In the genomic region with DNA sequence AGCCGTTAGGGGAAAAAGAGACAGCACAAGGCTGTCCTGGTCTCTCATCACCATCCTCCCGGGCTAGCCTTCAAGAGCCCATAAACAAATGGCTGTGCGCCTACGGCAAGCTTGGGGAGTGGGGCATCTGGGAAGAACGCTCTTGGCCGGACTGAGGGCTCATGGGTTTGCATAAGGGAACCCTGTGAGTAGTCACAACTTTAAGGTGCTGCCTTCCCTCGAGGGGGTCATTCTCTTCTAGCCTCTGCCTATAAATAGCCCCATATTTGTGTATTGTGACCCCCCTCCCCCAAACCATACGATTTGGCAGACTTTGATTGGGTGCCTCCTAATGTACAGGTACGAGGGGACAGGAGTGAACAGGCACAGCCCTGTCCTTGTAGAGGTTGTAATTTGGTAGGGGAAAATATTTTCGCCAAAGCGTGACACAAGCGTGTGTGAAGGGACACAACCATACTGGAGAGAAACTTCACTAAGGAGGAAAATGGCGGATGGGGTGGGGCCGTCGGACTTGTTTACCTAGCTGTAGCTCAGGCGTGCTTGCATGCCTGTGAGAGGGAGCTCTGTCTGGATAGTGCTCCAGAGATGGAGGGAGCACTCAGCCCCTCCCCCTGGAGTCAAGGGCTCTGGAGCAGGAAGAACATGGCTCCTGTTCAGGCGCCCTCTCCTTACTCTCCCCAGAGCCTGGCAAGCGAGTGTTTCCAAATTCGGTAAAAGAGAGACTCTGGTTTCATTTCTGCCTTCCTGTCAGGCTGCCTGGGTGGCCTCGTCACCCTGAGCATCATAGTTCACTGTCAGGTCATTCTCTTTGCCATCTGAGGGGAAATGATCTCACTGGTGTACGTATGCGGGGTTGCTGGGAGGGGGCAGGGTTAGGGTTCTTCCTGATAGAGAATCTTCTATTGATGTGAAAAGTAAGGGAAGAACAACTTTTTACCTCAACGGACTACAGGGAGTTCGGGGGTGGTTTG, we compare ENCODE assay signal across 20 mouse cellular contexts. TPM values are rescaled to one million over a fixed set of nuclear protein-coding genes. Genes with fewer than 3 reads are reported as not detected.
DNase-seq lines count a peak whose midpoint lies in the region; ATAC-seq and TF ChIP-seq lines count a peak whose summit lies in the region.
"Had no signal": no experiment of that assay in that cellular context is flagged by ENCODE, and none has a peak within 500 bp of the region (broad histone marks: within the 10 kb centered on the region; RNA-seq: fewer than 3 reads in every experiment).

No protein-coding gene starts in this region.

- H3K36me3 ChIP-seq in intestine, embryonic 14.5 days (ENCODE audit: control insufficient read depth, insufficient read depth, low read length), result no peaks in the 10 kb centered on the region
- no peaks in the 10 kb centered on the region for H3K36me3 ChIP-seq in intestine, embryonic 16.5 days (ENCODE audit: control insufficient read depth, insufficient read depth, low read length)
- no peaks in the 10 kb centered on the region for H3K36me3 ChIP-seq in ES-Bruce4 (ENCODE audit: control insufficient read depth, insufficient read depth, low read length, poor library complexity, severe bottlenecking)
- no peaks in the 10 kb centered on the region for H3K36me3 ChIP-seq in hindbrain, postnatal 0 days (ENCODE audit: insufficient read depth, low read length)
- H3K36me3 ChIP-seq: limb, embryonic 13.5 days; lung, embryonic 15.5 days; midbrain, embryonic 12.5 days had no signal

- H3K4me1 ChIP-seq in intestine, embryonic 14.5 days (replicated peaks; ENCODE audit: control insufficient read depth, insufficient read depth, low read length), result no peaks in the 10 kb centered on the region
- H3K4me1 ChIP-seq in intestine, embryonic 16.5 days (ENCODE audit: control insufficient read depth, insufficient read depth, low read length), result no peaks in the 10 kb centered on the region
- H3K4me1 ChIP-seq in ES-Bruce4 (ENCODE audit: control insufficient read depth, insufficient read depth, low read length), result peaks cover 8% of the 10 kb centered on the region
- no peaks in the 10 kb centered on the region for H3K4me1 ChIP-seq in hindbrain, postnatal 0 days (ENCODE audit: insufficient read depth, low read length)
- H3K4me1 ChIP-seq: limb, embryonic 13.5 days; lung, embryonic 15.5 days; midbrain, embryonic 12.5 days had no signal

- no peak for ATAC-seq in intestine, embryonic 14.5 days (replicated peaks; ENCODE audit: low FRiP score, low TSS enrichment, low read depth)
- no peak for ATAC-seq in intestine, embryonic 16.5 days
- no peak for ATAC-seq in erythroid progenitor cell, adult 5-6 weeks (replicated peaks; ENCODE audit: low FRiP score, poor library complexity, severe bottlenecking)
- ATAC-seq in hindbrain, postnatal 0 days, result no peak
- ATAC-seq: forebrain, embryonic 13.5 days had no signal

- no peak overlapping the region for H3K4me2 ChIP-seq in intestine, embryonic 14.5 days (ENCODE audit: low read length)
- no peak overlapping the region for H3K4me2 ChIP-seq in intestine, embryonic 16.5 days (ENCODE audit: low read depth, low read length)
- no peak overlapping the region for H3K4me2 ChIP-seq in hindbrain, postnatal 0 days (ENCODE audit: low read depth, low read length)
- H3K4me2 ChIP-seq: forebrain, embryonic 13.5 days; limb, embryonic 13.5 days; lung, embryonic 15.5 days; midbrain, embryonic 12.5 days had no signal

- H3K27ac ChIP-seq in intestine, embryonic 14.5 days (ENCODE audit: low read depth), result peak overlapping the region; percentile 38; the same call in 1 of the 2 replicates
- H3K27ac ChIP-seq in intestine, embryonic 16.5 days (ENCODE audit: low read length), result no peak overlapping the region
- peak overlapping the region; percentile 93 for H3K27ac ChIP-seq in ES-Bruce4 (ENCODE audit: insufficient read depth, low read length)
- no peak overlapping the region for H3K27ac ChIP-seq in hindbrain, postnatal 0 days
- H3K27ac ChIP-seq: forebrain, embryonic 13.5 days; limb, embryonic 13.5 days; lung, embryonic 15.5 days; macrophage; midbrain, embryonic 12.5 days had no signal

- no peak overlapping the region for H3K4me3 ChIP-seq in intestine, embryonic 14.5 days (ENCODE audit: low read depth, low read length)
- no peak overlapping the region for H3K4me3 ChIP-seq in intestine, embryonic 16.5 days (ENCODE audit: low read length)
- H3K4me3 ChIP-seq in ES-Bruce4 (ENCODE audit: low read depth, low read length), result peak overlapping the region; percentile 57
- no peak overlapping the region for H3K4me3 ChIP-seq in hindbrain, postnatal 0 days (ENCODE audit: low read length)
- H3K4me3 ChIP-seq: forebrain, embryonic 13.5 days; limb, embryonic 13.5 days; lung, embryonic 15.5 days; midbrain, embryonic 12.5 days had no signal

- no peaks in the 10 kb centered on the region for H3K27me3 ChIP-seq in intestine, embryonic 14.5 days (replicated peaks; ENCODE audit: control insufficient read depth, insufficient read depth, low read length)
- H3K27me3 ChIP-seq in intestine, embryonic 16.5 days (replicated peaks; ENCODE audit: control insufficient read depth, insufficient read depth, low read length), result no peaks in the 10 kb centered on the region
- H3K27me3 ChIP-seq in ES-Bruce4 (ENCODE audit: control insufficient read depth, insufficient read depth, low read length, poor library complexity, severe bottlenecking), result no peaks in the 10 kb centered on the region
- H3K27me3 ChIP-seq in hindbrain, postnatal 0 days (ENCODE audit: insufficient read depth, low read length), result no peaks in the 10 kb centered on the region
- H3K27me3 ChIP-seq: limb, embryonic 13.5 days; lung, embryonic 15.5 days had no signal

- peaks cover 10% of the 10 kb centered on the region; the same call in 1 of the 2 replicates for H3K9me3 ChIP-seq in intestine, embryonic 14.5 days (ENCODE audit: control insufficient read depth, low read length)
- H3K9me3 ChIP-seq in intestine, embryonic 16.5 days (ENCODE audit: control insufficient read depth, low read length), result peaks cover 6% of the 10 kb centered on the region
- no peaks in the 10 kb centered on the region for H3K9me3 ChIP-seq in ES-Bruce4 (replicated peaks; ENCODE audit: control insufficient read depth, insufficient read depth, low read length, poor library complexity, severe bottlenecking)
- peaks cover 4% of the 10 kb centered on the region; the same call in 1 of the 2 replicates for H3K9me3 ChIP-seq in hindbrain, postnatal 0 days (ENCODE audit: low read length)
- H3K9me3 ChIP-seq: lung, embryonic 15.5 days had no signal

- peak; percentile 61; the same call in 1 of the 2 replicates for TF ChIP-seq EP300 in ES-Bruce4 (IDR thresholded peaks at IDR 0.05; ENCODE audit: insufficient read depth, low read depth, low read length)

- H3K9ac ChIP-seq in intestine, embryonic 14.5 days (ENCODE audit: low read length), result no peak overlapping the region
- H3K9ac ChIP-seq in intestine, embryonic 16.5 days (ENCODE audit: low read depth, low read length), result no peak overlapping the region
- H3K9ac ChIP-seq in ES-Bruce4 (ENCODE audit: low read depth, poor library complexity, severe bottlenecking), result peak overlapping the region; percentile 73
- no peak overlapping the region for H3K9ac ChIP-seq in hindbrain, postnatal 0 days (replicated peaks; ENCODE audit: low read length)
- H3K9ac ChIP-seq: forebrain, embryonic 13.5 days; limb, embryonic 13.5 days; lung, embryonic 15.5 days; midbrain, embryonic 12.5 days had no signal

- TF ChIP-seq POLR2A in ES-Bruce4 (IDR thresholded peaks at IDR 0.05; ENCODE audit: insufficient read depth, low read length), result no peak

- 73% methylated on average over 24 of the region's 24 CpGs for WGBS in intestine, embryonic 14.5 days
- 78% methylated on average over 24 of the region's 24 CpGs for WGBS in intestine, embryonic 16.5 days
- WGBS in hindbrain, postnatal 0 days, result 92% methylated on average over 24 of the region's 24 CpGs

- no peak for TF ChIP-seq CTCF in ES-Bruce4 (IDR thresholded peaks at IDR 0.05; ENCODE audit: low read depth, low read length)
- TF ChIP-seq CTCF in hindbrain, postnatal 0 days (IDR thresholded peaks at IDR 0.05; ENCODE audit: low read depth), result no peak

- DNase-seq in intestine, embryonic 14.5 days (ENCODE audit: low spot score), result no peak
- DNase-seq in A20 (ENCODE audit: low read depth, low spot score), result peak; percentile 26
- peak; percentile 28 for DNase-seq in embryo, embryonic 11 days
- no peak for DNase-seq in layer of hippocampus, adult 8-10 months (ENCODE audit: low spot score in 2 of 2)
- DNase-seq in hindbrain, postnatal 0 days (ENCODE audit: low spot score), result no peak
- DNase-seq: adrenal gland, postnatal 10 days; cerebellum, postnatal 10 days; heart, adult 18-20 months; kidney, adult 9 months; right cerebral cortex, postnatal 4 days; thymus, postnatal 14 days had no signal

RNA-seq across cellular contexts. Expression of a gene that starts 3.6 kb away (rescaled TPM):
- 68.3 and 74.8 TPM in 2 replicates for polyA plus RNA-seq in intestine, embryonic 14.5 days (2014; fragmentation: Nextera tagmentation; extraction: Ambion mirVana)
- polyA plus RNA-seq in intestine, embryonic 16.5 days (2015; fragmentation: Nextera tagmentation; extraction: Ambion mirVana), result 31.9 and 32.8 TPM in 2 replicates
- 186 and 187 TPM in 2 replicates for polyA plus RNA-seq in ES-Bruce4 (2011; ENCODE audit: insufficient read depth, insufficient read length, low read depth, missing spikeins)
- 1 to 10 TPM in 1 of 4 experiments, under 1 TPM in 3; 0.49 to 1.0 (median 0.77) TPM for total RNA-seq in layer of hippocampus, adult 8-10 months (2022)
- not detected in 2 replicates for total RNA-seq in erythroid progenitor cell, adult 5-6 weeks (2015; ENCODE audit: low replicate concordance)
- not detected in 2 replicates for total RNA-seq in erythroid progenitor cell, adult 5-6 weeks (2017; ENCODE audit: low replicate concordance)
- total RNA-seq in hindbrain, postnatal 0 days (2014; rRNA removed), result 3.5 and 3.6 TPM in 2 replicates
- polyA plus RNA-seq in hindbrain, postnatal 0 days (2015; fragmentation: Nextera tagmentation; extraction: Ambion mirVana), result 2.5 and 3.1 TPM in 2 replicates
- total RNA-seq: monocyte, adult 5-6 weeks had no signal
- polyA plus RNA-seq: macrophage had no signal

Comparison
In these comparisons a context has a peak if more than half of its experiments do, and no peak if none do; other contexts are left out.
1. H3K27ac ChIP-seq: peak in intestine, embryonic 14.5 days (single experiment) and ES-Bruce4 (single experiment); none in intestine, embryonic 16.5 days (single experiment) and hindbrain, postnatal 0 days (single experiment).
2. DNase-seq: peak in A20 (single experiment) and embryo, embryonic 11 days (single experiment); none in intestine, embryonic 14.5 days (single experiment), layer of hippocampus, adult 8-10 months (0 of 2) and hindbrain, postnatal 0 days (single experiment).